Mouse (Mus musculus): ENCODE data around the gene Ptpn1. TPM values are rescaled to one million over a fixed set of nuclear protein-coding genes. Genes with fewer than 3 reads are reported as not detected.
A peak's percentile ranks its signal among the peaks of the same experiment; 100 is the strongest.

Ptpn1 gene
- polyA plus RNA-seq, 1 experiment, result 59.4 TPM

DNA sequence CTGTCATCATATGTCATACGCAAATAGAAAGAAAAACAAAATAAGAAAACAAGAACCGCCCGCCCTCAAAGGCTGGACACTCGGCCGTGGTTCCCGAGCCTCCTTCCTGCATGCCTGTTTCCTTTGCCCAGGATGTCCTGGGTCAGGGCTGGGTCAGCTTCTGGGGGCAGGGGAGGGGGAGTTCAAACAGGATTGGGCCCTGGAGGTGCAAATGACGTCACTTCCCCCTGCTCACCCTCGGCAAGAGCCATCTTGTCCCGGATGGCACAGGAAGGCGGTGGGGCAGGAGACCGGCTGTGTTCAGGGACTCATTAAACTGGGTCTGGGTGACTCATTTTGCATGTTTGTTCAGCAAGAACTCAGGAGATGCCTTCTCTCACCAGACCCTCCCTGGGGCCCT, 11.8 kb upstream of the Ptpn1 start:
- Histone ChIP-seq H3K4me1 (ENCODE audit: control insufficient read depth, insufficient read depth, low read length) (no peaks in the 10 kb centered on the region; the same call in none of the 2 replicates), H3K4me3 (ENCODE audit: insufficient read depth, low read length) (no peak overlapping the region), H3K27ac (ENCODE audit: insufficient read depth, low read length) (no peak overlapping the region)
- TF ChIP-seq CTCF (IDR thresholded peaks at IDR 0.05; ENCODE audit: borderline replicate concordance, insufficient read depth, low read length), result no peak
- no peak for TF ChIP-seq POLR2A (IDR thresholded peaks at IDR 0.05; ENCODE audit: low read depth, low read length)

DNA sequence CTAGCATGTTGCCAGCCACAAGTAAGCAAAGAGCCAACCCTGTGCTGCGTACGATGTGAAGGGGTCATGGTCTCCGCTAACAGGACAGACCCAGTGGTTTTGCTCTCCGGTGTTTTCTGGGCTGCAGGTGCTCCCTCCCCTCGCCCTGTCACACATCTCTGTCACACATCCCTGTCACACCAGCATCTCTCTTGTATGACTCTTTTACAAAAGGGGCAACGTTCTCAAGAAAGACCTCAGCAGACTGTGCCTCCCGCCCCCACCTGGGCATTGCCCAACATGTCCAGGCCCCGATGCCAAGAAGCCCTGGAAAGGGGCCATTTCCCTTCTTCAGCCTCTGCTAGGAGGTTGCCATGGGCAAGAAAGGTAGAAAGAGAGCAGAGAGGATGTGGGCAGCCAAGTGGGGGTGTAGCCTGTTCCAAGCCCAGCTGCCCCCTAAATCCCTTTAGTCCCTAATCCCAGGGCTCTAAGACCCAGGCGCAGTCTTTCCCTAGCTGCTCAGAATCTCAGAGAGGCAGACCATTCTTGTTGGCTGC, 10.8 kb upstream of the Ptpn1 start:
- Histone ChIP-seq H3K4me3 (ENCODE audit: insufficient read depth, low read length) (no peak overlapping the region), H3K27ac (ENCODE audit: insufficient read depth, low read length) (no peak overlapping the region), H3K4me1 (ENCODE audit: control insufficient read depth, insufficient read depth, low read length) (no peaks in the 10 kb centered on the region; the same call in none of the 2 replicates)
- no peak for TF ChIP-seq POLR2A (IDR thresholded peaks at IDR 0.05; ENCODE audit: low read depth, low read length)

DNA sequence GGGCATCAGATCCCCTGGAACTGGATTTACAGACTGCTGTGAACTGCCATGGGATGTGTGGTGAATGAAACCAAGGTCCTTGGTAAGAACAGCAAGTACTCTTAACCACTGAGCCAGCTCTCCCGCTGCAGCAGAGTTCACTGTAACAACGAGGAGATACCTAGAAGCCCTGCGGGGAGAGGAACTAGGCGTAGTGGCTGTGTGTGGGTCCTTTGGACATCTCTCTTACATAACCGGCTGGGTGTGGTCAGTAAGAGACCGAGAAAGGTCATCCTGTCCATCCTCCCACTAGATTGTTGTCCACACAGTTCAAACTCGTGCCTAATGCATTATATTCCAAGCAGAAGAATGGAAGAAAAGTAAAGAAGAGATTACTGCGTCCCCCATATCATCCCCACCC, 10.0 kb upstream of the Ptpn1 start:
- TF ChIP-seq CTCF (IDR thresholded peaks at IDR 0.05; ENCODE audit: borderline replicate concordance, insufficient read depth, low read length) (no peak), POLR2A (IDR thresholded peaks at IDR 0.05; ENCODE audit: low read depth, low read length) (no peak)
- H3K4me1 ChIP-seq (ENCODE audit: control insufficient read depth, insufficient read depth, low read length), result no peaks in the 10 kb centered on the region; the same call in none of the 2 replicates
- H3K27ac ChIP-seq (ENCODE audit: insufficient read depth, low read length), result no peak overlapping the region
- no peak overlapping the region for H3K4me3 ChIP-seq (ENCODE audit: insufficient read depth, low read length)

DNA sequence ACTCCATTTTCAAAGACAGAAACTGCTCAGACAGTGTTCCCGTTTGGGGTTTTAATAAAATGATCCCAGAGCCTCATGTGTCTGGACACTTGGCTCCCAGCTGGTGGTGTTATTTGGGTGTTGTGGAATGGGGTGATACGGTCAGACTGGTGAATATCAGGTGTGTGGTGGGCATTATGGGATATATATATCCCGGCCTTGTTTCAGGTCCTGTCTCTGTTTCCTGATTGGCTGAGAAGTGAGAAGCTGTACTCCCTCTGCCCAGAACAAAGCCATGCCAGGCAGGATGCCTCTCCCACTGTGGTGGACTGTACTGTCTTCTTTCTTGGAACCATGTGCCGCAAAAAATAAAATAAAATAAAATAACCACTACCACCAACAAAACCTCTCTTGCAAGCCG, 7.8 kb upstream of the Ptpn1 start:
- H3K4me1 ChIP-seq (ENCODE audit: control insufficient read depth, insufficient read depth, low read length), result no peaks in the 10 kb centered on the region; the same call in none of the 2 replicates
- no peak for TF ChIP-seq CTCF (IDR thresholded peaks at IDR 0.05; ENCODE audit: borderline replicate concordance, insufficient read depth, low read length)
- TF ChIP-seq POLR2A (IDR thresholded peaks at IDR 0.05; ENCODE audit: low read depth, low read length), result no peak
- H3K27ac ChIP-seq (ENCODE audit: insufficient read depth, low read length), result no peak overlapping the region
- H3K4me3 ChIP-seq (ENCODE audit: insufficient read depth, low read length), result no peak overlapping the region

DNA sequence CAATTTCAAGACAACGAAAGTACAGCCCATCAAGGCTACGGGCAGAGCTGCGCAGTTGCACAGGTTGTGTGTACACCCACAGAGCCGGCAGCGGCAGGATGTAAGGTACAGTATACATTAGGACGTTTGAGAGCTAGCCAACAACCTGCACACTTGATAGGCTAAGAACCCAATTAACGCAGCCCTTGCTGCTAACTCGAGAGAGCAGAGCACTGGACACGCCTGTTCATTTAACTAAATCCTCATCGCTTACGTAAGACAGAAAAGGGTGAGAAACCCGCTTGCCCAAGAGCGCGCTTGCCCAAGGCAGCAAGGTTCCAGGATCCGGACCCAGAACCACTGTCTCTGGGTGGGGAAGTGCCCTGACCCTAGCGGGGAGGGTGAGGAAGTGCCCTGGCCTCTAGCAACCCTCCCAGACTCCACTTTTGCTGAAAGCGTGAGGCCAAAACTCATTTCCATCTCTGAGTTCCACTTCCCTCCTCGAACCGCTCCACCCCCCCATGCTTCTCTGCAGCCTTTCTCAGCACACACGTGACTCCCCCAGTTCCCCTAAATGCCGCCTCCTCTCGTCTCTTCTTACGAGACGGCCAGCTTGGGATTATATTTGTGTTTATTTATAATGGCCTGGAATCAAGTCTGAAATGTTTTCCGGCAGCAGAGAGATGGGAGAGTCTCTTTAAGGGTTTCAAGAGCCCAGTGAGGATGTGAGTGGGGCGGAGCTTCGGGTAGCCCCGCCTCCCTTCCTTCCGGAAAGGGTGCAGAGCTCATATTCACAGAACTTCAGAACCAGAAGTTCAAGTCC, 6.9 kb upstream of the Ptpn1 start:
- H3K27ac ChIP-seq (ENCODE audit: insufficient read depth, low read length), result peak overlapping the region; percentile 87
- H3K4me1 ChIP-seq (ENCODE audit: control insufficient read depth, insufficient read depth, low read length), result no peaks in the 10 kb centered on the region; the same call in none of the 2 replicates
- peak overlapping the region; percentile 18; the same call in 1 of the 2 replicates for H3K4me3 ChIP-seq (ENCODE audit: insufficient read depth, low read length)
- TF ChIP-seq CTCF (IDR thresholded peaks at IDR 0.05; ENCODE audit: borderline replicate concordance, insufficient read depth, low read length), result no peak
- peak; percentile 47 for TF ChIP-seq POLR2A (IDR thresholded peaks at IDR 0.05; ENCODE audit: low read depth, low read length)

DNA sequence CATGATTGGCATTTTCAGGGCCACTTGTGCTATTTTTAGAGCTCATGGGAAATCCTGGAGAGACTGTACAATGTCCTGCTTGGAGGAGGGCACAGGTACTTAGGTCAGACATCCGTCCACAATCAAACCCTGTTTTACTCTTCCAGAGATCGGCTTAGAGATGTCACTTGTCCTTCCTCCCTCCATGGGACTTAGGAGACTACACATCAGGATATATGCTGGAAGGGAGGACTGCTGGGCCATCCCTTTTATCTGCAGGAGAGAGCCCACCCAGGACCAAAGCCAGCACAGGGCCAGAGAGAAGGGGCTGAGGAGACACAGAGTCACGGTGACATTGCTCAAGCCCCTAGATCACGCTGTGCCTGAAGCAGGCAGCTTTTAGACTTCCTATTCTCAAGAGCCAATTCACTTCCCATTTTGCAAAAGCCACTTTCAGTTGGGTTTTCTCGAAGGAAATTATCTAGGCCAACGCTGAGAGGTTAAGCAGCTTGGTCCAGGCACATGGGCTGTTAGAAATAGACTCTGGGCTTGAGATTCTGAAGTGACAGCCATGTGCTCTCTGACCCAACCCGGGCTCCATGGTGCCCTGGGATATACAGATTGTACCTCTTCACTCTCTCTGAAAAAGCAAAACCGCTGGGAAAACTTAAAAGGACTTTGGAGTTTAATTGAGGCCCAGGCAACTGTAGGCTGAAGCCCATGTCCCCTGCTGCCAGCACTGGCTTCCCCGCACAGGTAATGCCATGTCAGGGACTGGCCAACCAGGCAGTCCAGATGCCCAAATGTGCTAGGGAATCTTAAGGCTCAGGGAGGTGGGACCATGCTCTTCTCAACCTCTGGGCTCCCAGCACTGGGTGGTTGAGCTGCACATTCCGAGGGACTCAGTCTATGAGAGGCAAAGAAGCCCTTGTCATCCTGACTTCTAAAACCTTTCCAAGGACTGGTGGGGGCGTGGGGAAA, 5.7 kb upstream of the Ptpn1 start:
- H3K27ac ChIP-seq (ENCODE audit: insufficient read depth, low read length), result no peak overlapping the region; the same call in 1 of the 2 replicates
- TF ChIP-seq POLR2A (IDR thresholded peaks at IDR 0.05; ENCODE audit: low read depth, low read length), result no peak
- TF ChIP-seq CTCF (IDR thresholded peaks at IDR 0.05; ENCODE audit: borderline replicate concordance, insufficient read depth, low read length), result no peak
- no peak overlapping the region for H3K4me3 ChIP-seq (ENCODE audit: insufficient read depth, low read length)
- no peaks in the 10 kb centered on the region for H3K4me1 ChIP-seq (ENCODE audit: control insufficient read depth, insufficient read depth, low read length)

DNA sequence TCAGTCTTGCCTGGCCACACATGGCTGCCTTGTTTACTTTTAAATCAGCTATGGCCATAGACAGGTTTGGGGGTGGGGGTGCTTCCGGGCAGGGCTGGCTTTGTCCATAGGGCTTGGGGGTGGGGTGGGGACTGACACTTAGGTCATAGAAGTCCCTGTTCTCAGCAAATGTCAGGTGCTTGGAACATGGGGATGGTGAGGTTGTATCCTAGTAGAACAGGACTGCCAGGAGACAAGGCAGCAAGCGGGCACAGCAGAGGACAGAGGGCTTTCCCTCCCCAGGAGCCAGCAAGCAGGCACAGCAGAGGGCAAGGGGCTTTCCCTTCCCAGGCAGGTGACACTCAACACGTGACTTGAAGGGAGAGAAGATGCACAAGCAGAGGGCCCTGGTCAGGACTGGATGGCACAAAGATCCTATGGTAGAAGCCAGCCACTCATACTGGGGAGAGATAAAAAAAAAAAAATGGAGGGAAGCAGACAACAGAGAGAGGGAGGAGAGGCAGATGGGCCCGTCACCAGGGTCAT, 3.8 kb upstream of the Ptpn1 start:
- Histone ChIP-seq H3K4me3 (ENCODE audit: insufficient read depth, low read length) (no peak overlapping the region), H3K4me1 (ENCODE audit: control insufficient read depth, insufficient read depth, low read length) (no peaks in the 10 kb centered on the region), H3K27ac (ENCODE audit: insufficient read depth, low read length) (no peak overlapping the region)
- TF ChIP-seq CTCF (IDR thresholded peaks at IDR 0.05; ENCODE audit: borderline replicate concordance, insufficient read depth, low read length), result no peak
- no peak for TF ChIP-seq POLR2A (IDR thresholded peaks at IDR 0.05; ENCODE audit: low read depth, low read length)

DNA sequence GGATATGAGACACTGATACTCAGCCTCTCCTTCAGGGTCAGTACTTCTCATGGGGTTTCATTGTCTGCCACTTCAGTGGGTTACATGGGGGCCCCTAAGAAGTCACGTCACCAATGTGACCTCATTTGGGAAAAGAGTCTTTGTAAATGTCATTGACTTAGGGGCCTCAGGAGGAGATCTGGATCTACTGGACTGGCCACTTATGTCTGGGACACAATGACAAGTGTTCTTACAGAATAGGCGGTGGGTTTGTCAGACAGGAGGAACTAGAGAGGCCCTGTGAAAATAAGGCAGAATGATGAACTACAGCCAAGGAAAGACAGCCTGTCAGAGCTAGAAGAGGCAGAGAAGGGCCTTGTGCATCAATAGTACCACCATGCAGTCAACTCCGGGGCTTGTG, 2.9 kb upstream of the Ptpn1 start:
- TF ChIP-seq CTCF (IDR thresholded peaks at IDR 0.05; ENCODE audit: borderline replicate concordance, insufficient read depth, low read length) (no peak), POLR2A (IDR thresholded peaks at IDR 0.05; ENCODE audit: low read depth, low read length) (no peak)
- Histone ChIP-seq H3K27ac (ENCODE audit: insufficient read depth, low read length) (no peak overlapping the region), H3K4me1 (ENCODE audit: control insufficient read depth, insufficient read depth, low read length) (no peaks in the 10 kb centered on the region; the same call in 1 of the 2 replicates), H3K4me3 (ENCODE audit: insufficient read depth, low read length) (no peak overlapping the region)

DNA sequence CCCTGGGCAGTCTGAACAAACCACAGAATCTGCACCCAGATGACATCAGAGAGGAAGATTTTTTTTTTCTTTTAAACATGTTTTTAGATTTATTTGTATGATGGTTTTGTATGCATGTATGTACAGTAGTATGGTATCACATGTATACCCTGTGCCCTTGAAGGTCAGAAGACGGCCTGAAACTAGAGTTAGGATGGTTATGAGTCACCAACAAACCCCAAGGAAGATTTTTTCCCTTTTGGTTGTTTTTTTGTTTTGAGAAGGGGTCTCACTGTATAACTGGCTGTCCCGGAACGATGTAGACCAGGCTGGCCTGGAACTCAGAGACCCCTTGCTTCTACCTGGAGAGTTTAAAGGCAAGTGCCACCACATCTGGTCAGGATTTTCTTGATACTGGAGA, 882 bp upstream of the Ptpn1 start:
- H3K27ac ChIP-seq (ENCODE audit: insufficient read depth, low read length), result peak overlapping the region; percentile 84
- H3K4me3 ChIP-seq (ENCODE audit: insufficient read depth, low read length), result no peak overlapping the region
- peaks cover 6% of the 10 kb centered on the region for H3K4me1 ChIP-seq (ENCODE audit: control insufficient read depth, insufficient read depth, low read length)
- no peak for TF ChIP-seq CTCF (IDR thresholded peaks at IDR 0.05; ENCODE audit: borderline replicate concordance, insufficient read depth, low read length)

All from embryonic fibroblast, embryonic 13.5 days (primary cell).